Mouse (Mus musculus) heart, postnatal 36 days (tissue): ENCODE measurements around the gene Otof. TPM values are rescaled to one million over a fixed set of nuclear protein-coding genes. Genes with fewer than 3 reads are reported as not detected.

Source experiments
- DNase-seq, 2 experiments: peaks; one replicate each; pipeline ENCODE4 v3.0.0; 2021 to 2022
- intact Hi-C: fragments of 180-260 bp; cut with DNase I; formaldehyde crosslinking; loops from one replicate; pipeline ENCODE4 v1.15.1; 2025
- total RNA-seq, 2 experiments: library from RNA; stranded (reverse); gene quantifications; 2 replicates each; pipeline ENCODE4 v1.2.3; 2021

The Otof gene
- not detected for total RNA-seq

DNA sequence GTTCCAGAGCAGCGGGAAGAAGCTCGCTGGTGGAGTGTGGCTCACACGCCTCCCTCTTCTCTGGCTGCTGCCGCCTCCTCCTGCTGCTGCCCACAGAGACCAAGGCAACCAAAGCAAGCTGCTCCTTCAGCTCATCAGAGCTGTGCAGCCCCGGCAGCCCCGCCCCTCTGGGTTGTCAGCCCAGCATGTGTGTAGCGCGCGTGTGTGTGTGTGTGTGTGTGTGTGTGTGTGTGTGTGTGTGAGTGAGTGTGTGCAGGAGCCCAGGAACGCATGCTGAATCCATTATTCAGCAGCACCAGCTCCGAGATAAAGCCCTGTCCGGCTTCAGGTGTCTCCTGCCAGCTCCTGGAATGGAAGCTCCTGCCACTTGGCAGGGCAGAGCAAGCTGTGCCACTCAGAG lies at the start of gene Otof:
Otof (minus strand) TSS at position 112 of the 400 bp plus-strand sequence.
- DNase-seq = peak; percentile 12 to 25
- intact Hi-C loops = no loop called here

DNA sequence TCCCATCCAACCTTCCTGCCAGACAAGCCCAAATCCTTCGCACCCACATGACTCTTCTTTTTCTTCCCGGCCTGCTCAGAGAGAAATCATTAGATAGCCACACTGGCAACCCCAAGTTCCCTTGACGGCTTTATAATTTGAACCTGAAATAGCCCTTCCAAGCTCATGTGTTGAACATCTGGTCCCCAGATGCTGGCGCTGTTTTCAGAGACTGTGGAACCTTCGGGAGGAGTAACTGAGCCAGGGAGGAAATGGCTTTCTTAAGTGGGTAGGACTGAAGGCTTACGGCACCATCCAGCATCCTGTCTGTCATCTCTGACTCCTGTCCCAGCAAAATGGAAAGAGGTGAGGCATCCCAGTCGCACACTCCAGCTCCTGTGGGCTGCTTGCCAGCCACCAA lies 35.6 kb upstream of the Otof start:
- DNase-seq = no peak
- intact Hi-C loops = no loop called here

DNA sequence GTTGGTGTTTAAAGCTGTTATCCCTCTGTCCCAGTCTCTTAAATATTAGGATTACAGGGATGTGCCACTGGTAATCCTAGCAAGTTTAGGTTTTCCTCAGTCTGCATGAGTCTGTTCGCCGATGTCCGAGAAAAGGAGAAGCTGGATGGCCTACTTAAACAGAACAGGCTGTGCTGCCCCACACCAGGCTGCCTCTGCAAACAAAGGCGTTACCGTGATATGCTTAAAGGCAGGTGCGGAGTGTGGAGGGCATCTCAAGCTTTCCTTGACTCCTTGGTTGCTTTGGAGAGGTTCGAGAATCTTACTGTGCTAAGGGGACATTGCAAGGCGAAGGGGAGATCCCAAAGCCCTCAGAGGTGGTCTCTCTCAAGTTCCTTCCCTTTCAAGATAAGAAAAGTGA lies 35.1 kb upstream of the Otof start:
- intact Hi-C loops = no loop called here
- DNase-seq = no peak

DNA sequence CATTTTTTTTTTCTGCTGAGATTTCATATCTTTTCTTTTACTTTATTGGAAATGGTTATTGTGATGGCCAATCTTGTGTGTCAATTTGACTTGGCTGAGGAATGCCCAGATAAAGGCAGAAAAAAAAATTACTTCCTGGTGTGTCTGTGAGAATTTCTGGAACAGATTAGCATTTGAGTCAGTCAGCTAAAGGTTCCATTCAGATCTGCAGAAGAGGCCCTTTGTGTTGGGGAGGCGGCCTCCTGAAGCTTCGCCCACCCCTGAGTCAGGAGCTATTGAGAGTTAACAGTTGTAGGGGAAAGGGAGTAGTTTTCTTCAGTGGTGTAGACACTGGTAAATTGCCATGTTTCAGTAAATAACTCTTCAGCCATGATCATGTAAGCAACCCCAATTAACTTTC lies 33.6 kb upstream of the Otof start:
- DNase-seq = no peak
- intact Hi-C loops = no loop called here

DNA sequence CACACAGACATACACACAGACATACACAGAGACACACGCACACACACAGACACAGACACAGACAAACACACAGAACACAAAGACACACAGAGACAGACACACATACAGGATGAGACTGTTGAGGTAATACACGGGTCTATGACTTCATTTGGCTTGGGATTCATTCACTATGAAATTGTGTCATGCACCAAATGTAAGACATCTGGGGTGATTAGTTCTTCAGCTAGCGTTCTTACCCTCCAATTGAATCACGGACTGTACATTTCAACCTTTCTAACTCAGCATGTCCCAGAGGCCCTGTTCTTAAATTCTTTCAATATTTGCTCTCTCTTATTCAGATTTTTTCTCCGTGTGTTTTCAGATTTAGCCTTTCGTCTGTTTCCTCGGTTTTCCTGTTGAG lies 32.9 kb upstream of the Otof start:
- no peak for DNase-seq
- intact Hi-C loops = no loop called here

DNA sequence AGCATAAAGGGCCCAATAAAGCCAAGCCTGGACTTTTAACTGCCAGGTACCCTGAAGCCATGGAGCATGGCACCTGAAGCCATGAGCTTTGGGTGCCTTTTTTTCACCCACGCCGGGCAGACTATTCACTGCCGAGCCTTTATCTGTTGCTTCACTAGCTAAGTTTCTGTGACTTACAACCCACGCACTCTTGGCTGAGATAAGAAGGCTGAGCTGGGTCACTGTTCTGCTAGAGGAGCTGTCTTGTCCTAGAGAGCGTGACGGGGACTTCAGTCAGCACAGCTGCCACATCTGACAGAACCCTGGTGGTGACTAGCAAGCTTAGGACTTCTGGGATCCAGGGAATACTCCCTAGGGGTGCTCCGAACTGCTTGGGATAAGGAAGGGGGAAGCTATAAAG lies 32.0 kb upstream of the Otof start:
- no peak for DNase-seq
- intact Hi-C loops = no loop called here

DNA sequence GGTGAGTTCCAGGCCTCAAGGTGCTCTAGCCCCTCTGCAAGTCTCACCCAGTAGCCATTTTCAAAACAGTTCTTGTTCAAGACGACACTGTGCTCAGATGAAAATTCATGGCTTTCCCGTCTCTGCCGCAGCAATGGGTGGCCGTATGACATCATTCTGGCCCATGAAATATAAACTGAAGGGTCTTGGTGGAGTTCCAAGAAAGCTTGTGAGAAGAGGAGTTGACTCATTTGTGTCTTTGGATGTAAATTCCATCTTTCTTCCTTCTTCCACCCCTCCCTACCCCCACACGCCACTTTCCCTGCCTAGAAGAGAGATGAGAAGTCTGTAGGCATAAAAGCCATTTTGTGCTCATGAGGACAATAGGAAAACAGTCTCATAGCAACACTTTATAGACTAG lies 29.1 kb upstream of the Otof start:
- intact Hi-C loops = no loop called here

DNA sequence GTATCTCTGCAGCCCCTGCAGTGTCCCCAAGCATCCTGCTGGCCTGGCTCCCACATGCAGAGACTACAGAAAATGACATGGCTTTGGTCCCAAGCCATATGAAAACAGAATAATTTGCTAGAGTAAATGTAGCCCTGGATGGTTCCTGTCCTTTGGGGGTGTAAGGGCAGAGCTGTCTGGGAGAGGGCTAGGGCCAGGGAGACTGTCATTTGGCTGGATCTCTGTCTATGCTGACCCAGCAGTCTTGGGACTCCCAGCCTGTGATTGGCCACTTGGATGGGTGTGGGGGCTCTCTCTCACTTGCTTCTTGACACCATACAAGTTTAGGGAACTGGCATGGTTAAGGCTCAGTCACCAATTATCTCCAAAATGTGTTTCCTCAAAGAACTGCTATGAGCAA lies 28.5 kb upstream of the Otof start:
- intact Hi-C loops = no loop called here
- no peak for DNase-seq

More for the DNA sequence above, 29.1 kb upstream of the Otof start:
- no peak for DNase-seq

DNA sequence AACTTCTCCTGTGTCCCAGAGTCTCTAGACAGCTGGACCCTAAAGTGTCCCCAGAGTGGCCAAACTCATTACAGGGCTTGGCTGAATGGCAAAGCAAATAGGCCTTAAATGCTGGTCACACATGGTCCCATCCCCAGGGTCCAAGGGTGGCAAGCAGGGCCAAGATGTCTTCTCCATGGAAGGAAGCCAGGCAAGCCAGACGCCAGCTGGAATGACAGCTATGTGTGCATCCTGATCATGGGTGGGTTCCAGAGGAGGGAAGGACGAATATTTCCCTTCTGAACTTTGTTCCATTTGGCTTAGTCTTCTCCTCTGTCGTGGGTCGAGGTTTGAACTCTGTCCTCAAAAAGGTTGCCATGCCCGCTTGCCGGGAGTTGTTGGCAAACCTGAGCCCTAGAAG lies 23.4 kb upstream of the Otof start:
- intact Hi-C loops = no loop called here
- DNase-seq = no peak

DNA sequence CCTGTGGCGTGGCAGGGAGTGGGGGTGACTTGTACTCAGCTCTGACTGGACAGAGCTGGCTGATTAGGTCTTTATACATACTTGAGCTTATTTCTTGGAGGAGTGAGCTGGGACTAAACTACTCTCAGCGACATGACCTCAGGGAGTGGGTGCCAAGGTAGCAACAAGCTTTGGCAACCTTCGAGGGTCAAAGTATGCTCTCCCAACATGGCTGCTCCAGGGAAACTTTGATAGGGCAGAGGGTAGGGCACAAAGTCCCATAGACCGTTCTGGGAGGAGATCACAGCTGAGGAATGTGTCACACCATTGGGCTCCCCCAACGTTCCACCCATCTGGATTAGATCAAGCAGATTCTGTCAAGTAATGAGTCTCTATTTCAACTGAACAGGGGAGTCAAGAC lies 22.9 kb upstream of the Otof start:
- intact Hi-C loops = no loop called here
- no peak for DNase-seq

DNA sequence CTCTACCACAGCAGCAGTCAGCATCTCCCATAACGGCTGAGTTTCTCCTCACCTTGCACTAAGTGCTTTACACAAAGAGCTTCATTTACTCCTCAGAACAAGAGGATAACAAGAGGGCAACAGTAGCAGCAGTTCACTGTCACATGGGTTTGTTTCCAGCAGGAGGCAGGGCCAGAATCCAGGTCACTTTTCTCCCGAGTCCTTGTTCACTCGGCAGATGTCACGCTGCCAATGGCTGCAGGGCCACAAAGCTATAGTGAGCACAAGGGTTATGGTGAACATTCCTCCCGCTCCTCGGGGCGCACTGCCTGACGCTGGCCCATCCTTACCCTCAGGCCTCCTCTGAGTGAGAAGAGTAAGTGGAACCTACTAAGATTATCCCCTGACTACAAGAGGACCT lies 21.8 kb upstream of the Otof start:
- intact Hi-C loops = no loop called here
- peak in 1 of 2 experiments; percentile 8 for DNase-seq

DNA sequence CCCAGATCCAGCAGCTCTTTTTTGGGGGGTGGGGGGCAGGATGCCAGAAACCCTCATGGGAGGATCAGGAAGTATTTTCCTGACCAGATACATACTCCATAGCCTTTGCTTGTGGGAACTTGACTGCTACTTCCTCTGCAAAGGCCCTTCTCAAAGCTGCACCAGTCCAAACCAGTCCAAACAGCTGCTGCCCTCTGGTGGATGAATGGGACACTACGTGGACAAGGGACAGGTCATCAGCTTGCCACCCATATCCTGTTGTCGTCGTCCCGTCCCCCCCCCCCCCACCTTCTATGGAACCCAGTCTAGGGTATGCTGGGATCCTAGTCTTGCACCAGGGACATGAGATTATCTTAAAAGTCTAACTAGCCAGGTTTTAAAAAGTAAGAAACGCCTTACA lies 20.6 kb upstream of the Otof start:
- DNase-seq = peak; percentile 69 to 74
- intact Hi-C loops = loop anchor here (1.0 kb wide), 1 partner anchor 59 kb away; no protein-coding TSS in a partner anchor

DNA sequence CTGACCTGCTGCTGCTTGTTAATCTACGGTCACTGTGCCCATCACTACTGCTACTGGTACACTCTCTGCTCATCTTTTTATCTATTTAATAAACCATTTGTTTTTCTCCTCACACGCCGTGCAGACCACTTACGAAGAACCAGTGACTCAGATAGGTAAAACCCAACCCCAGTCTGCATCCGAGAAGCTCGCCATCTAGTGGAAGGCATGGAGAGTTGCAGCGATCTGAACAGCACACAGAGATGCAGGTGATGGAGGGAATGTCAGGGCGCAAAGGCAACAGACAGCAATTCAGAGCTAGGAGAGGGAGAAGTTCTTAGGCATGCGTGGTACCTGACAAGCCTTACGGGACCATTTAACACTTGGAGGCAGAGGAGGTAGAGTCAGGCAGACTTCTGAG lies 14.8 kb upstream of the Otof start:
- DNase-seq = no peak
- intact Hi-C loops = loop anchor here (5.0 kb wide), 1 partner anchor 259 kb away; no protein-coding TSS in a partner anchor

DNA sequence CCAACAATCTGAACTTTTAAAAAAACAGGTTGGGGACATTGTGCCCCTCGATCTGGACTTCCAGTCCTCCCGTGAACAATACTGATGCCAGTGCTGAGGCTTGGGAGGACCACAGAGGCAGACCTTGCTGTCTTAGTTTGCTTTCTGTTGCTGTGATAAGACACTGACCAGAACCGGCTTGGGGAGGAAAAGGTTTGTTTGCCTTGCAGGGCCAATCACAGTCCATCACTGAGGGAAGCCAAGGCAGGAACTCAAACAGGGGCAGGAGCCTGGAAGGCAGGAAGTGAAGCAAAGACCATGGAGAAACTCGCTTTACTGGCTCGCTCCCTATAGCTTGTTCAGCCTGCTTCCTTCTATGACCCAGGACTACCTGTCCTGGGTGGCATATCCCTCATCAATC lies 10.4 kb upstream of the Otof start:
- intact Hi-C loops = no loop called here
- DNase-seq = no peak

DNA sequence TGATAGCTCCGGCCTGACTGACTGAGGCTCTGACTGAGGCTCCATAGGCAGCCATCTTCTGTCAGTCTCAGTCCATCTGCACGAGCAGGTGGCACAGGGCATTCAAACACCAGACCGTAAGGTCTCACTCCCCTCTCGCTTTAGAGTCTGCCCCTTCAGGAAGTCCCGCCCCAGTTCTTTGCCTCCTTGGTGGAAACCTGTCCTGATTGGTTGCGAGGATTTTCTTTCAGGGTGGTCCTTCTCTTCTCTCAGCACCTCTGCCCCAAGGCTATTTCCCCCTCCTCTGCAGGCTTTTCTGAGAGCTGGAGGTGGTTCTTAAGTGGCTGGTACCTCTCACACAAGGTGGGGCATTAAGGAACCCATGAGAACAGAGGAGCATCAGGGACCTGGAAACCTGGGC lies 8.7 kb upstream of the Otof start:
- DNase-seq = no peak
- intact Hi-C loops = no loop called here

DNA sequence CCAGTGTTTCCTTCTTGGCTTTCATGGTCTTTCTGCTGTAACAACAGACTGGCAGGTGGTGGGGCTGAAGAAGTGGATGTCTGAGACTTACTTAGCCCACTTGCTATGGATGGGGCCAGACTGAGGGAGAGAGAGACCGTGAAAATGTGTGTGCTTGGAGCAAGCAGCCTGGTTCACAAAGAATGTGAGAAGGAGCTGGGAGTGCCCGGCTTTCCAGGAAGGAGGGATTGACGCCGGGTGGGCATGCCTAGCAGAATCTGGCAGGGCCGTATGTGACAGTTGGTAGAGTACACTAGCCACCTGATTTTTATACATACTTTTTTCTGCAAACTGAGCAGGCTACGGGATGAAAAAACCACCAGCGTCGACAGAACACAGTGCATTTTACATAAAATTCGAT lies 4.6 kb upstream of the Otof start:
- intact Hi-C loops = no loop called here
- DNase-seq = no peak

DNA sequence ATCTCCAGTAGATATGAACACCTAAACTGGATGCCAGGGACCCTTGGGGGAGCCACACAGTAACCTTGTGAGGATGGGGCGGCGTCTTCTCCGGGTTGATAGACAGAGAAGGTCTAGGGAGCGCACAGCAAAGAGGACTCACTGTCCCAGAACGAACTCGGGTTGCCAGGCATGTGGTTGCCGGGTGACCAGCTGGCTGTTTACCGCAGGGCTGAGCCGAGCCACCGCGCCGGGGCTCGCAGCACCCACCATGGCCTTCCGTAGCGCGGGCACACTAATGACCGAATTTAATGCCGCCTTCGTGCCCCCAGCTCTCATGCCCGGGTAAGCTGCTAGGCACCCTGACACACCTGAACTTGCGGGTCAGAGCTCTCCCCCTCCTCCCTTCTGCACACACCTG lies 4.1 kb upstream of the Otof start, which contains the start of gene 1700001C02Rik:
1700001C02Rik (plus strand) TSS at position 187 of the 400 bp plus-strand sequence.
- DNase-seq = peak; percentile 10 to 15
- intact Hi-C loops = no loop called here

DNA sequence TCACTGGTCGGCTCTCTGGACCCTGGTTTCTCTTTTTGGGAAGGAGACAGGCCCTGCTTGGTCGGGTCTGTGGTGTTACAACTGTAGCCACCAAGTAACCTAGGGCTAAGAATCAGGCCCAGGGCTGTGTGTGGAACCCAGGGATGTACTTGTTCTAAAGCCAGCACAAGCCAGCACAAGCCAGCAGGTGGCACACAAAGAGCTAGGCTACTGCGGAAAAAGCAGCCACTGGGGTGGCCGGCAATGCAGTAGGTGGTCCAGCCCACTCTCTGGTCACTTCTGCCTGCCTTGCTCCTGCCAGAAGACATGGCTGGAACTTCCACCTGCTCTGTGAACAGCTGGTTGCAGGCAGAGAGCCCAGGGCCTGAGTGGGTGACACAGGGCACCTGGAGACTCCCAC lies 1.6 kb downstream of the Otof start:
- intact Hi-C loops = no loop called here
- no peak for DNase-seq

DNA sequence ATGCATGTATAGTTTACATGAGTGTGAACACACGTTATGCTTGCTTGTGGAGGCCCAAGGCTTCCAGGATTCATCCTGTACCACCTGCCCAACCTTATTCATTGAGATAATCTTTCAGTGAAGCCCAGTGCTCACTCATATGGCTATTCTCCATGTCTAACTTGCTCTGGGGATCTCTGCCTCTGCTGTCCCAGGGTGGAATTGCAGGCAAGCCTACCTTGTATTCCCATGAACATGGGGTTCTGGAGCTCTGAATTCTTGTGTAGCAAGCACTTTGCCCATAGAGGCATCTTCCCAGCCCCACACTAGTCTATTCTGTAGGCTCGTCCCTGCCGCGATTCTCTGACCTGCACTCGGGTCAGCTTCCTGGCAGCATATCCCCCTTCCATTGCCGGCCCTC lies 5.7 kb downstream of the Otof start:
- intact Hi-C loops = no loop called here
- DNase-seq = no peak

DNA sequence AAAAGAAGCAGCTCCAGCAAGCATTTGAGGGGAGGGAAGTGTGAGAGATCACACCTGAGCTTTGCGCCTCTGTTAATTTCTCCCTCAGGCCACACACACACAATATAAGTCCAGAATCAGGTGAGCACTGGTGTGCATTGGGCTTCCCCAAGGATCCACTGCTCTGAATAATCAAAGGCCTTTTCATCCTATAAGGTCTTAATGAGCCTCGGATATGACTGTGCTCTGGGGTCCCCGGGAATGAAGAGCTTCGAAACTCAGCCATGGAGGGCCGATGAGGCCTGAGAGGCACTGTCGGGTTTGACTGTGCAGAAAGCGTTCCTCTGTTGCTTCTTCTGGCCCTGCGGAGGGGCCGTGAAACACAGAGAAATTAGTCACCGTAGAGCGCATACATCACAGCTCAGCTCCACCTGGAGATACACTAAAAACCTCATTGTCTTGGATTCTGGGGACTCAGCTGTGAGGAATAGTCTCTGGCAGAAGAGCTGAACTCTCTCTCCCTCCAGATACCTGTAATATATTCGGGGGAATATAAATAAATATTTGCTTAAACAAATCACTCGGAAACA lies 17.3 kb downstream of the Otof start:
- intact Hi-C loops = no loop called here
- no peak for DNase-seq

DNA sequence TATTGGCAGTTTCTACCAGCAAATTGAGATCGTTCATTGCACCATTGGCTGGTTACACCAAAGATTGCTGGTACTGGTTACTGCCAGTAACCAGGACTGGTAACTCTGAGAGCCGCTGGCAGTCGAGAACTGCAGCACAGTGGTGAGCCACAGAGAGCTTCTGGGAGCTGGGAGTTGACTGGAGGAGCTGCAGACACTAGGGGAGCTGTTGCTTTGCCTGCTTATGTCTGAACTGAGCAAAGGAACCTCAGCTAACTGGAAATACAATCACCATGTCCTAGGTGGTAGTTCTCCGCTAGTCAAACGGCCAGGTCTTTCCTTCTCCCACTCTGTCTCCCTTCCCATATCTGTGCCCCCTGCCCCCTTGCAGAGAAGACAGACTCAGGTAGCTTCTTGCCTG lies 19.5 kb downstream of the Otof start:
- no peak for DNase-seq
- intact Hi-C loops = no loop called here

DNA sequence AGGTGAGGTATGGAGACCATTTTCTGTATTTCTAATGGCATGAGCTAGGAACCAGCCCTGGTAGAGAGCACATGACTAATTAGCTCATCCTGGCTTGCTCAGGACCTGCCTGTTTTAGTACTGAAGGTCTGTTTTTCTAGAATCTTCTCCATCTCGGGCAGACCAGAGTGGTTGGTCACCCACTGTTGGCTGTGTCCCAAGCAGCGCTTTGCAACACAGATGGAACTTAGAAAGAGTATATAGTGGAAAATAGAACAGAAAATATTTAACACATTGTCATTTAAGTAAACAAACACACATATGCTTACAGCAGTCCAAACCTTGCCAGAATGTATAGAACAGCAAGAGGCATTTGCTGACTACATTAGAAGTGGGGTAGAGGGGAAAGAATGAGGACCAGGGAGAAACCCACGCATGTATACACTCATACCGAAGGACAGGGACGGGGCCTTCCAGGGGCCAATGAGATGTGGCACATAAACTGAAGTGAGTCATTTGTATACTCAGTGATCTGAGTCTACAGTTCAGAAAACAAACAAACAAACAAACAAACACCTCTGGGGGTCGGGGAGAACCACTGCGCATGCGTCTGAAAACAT lies 21.3 kb downstream of the Otof start:
- intact Hi-C loops = no loop called here
- no peak for DNase-seq

DNA sequence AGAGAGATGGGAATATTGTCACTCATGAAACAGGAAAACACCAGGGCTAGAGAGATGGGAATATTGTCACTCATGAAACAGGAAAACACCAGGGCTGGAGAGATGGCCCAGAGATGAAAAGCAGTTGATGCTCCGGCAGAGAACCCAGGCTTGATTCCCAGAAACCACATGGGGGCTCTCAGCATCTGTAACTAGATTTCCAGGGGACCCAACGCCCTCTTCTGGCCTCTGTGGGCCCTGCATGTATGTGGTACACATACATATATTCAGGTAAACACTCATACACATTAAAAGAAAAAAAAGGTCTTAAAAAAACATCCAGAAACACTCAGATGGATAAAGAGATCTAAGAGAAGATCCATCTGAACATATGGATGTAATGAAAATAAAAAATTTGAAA lies 22.8 kb downstream of the Otof start:
- intact Hi-C loops = no loop called here
- no peak for DNase-seq
